Comparison of ENCODE assay signal across 8 mouse cellular contexts in the genomic region with DNA sequence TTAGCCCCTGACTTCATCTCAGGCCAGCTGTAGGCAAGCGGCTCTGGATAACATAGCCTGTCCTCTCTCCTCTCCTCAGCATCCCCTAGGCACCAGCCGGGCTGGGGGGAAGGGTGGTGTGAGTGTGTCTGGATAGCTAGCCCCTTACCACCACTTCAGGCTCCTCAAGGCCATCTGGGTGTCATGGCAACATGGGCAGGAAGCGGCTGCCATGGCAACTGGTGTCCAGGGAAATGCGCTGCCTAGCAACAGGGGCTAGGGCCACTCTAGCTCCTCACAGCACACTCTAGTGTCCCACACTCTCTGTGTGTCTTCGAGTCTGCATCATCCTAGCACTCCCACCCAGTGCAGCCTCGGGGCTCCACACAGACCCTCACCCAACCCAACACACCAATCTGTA. TPM values are rescaled to one million over a fixed set of nuclear protein-coding genes. Genes with fewer than 3 reads are reported as not detected.
DNase-seq lines count a peak whose midpoint lies in the region; ATAC-seq lines count a peak whose summit lies in the region.

No protein-coding gene starts in this region.

- H3K4me3 ChIP-seq in forebrain, embryonic 12.5 days (replicated peaks) = peak overlapping the region; percentile 13
- H3K4me3 ChIP-seq in neural tube, embryonic 15.5 days (replicated peaks) = peak overlapping the region; percentile 29

- H3K27ac ChIP-seq in forebrain, embryonic 12.5 days = peak overlapping the region; percentile 88
- H3K27ac ChIP-seq in neural tube, embryonic 15.5 days (replicated peaks) = peak overlapping the region; percentile 85

- 15% methylated on average over 6 of the region's 6 CpGs for WGBS in forebrain, embryonic 12.5 days
- WGBS in neural tube, embryonic 15.5 days = 13% methylated on average over 6 of the region's 6 CpGs

- H3K4me2 ChIP-seq in forebrain, embryonic 12.5 days = peak overlapping the region; percentile 46
- H3K4me2 ChIP-seq in neural tube, embryonic 15.5 days = peak overlapping the region; percentile 55

- H3K4me1 ChIP-seq in forebrain, embryonic 12.5 days = peaks cover 50% of the 10 kb centered on the region
- H3K4me1 ChIP-seq in neural tube, embryonic 15.5 days = peaks cover 63% of the 10 kb centered on the region

- peak overlapping the region; percentile 48 for H3K9ac ChIP-seq in forebrain, embryonic 12.5 days
- H3K9ac ChIP-seq in neural tube, embryonic 15.5 days (replicated peaks) = peak overlapping the region; percentile 36; the same call in 1 of the 2 replicates

- peak; percentile 42 for DNase-seq in cerebellum, adult 9-11 months
- no peak for DNase-seq in cerebellum, adult 11 months
- peak; percentile 59 to 68 for DNase-seq in layer of hippocampus, postnatal 36 days
- DNase-seq in liver = no peak
- no peak for DNase-seq in kidney, adult 9 months

- H3K27me3 ChIP-seq in forebrain, embryonic 12.5 days = 0 out of 2 replicates have a peak, but pooled peaks cover 8% of the 10 kb centered on the region
- no peaks in the 10 kb centered on the region for H3K27me3 ChIP-seq in neural tube, embryonic 15.5 days (replicated peaks)

- no peaks in the 10 kb centered on the region for H3K9me3 ChIP-seq in forebrain, embryonic 12.5 days
- H3K9me3 ChIP-seq in neural tube, embryonic 15.5 days (replicated peaks) = no peaks in the 10 kb centered on the region

- no peaks in the 10 kb centered on the region for H3K36me3 ChIP-seq in forebrain, embryonic 12.5 days (replicated peaks)
- no peaks in the 10 kb centered on the region for H3K36me3 ChIP-seq in neural tube, embryonic 15.5 days

- ATAC-seq in forebrain, embryonic 12.5 days (ENCODE audit: low FRiP score) = peak; percentile 93
- ATAC-seq in neural tube, embryonic 15.5 days (ENCODE audit: low FRiP score) = peak; percentile 90
- ATAC-seq in CD4-positive, CD25-positive, alpha-beta regulatory T cell, adult 4 months = no peak

RNA-seq across cellular contexts. Expression of a gene that starts 4.0 kb away (rescaled TPM):
- not detected in 2 replicates for polyA plus RNA-seq in forebrain, embryonic 12.5 days (2016; fragmentation: Nextera tagmentation; extraction: Ambion mirVana)
- total RNA-seq in layer of hippocampus, postnatal 36 days (2021) = not detected
- not detected in 2 replicates for polyA plus RNA-seq in neural tube, embryonic 15.5 days (2015; fragmentation: Nextera tagmentation; extraction: Ambion mirVana)
- polyA plus RNA-seq in CD4-positive, CD25-positive, alpha-beta regulatory T cell, adult 4 months (2017; shearing (Covaris generic)) = not detected

RNA-seq across cellular contexts. Expression of a gene that starts 21.2 kb away (rescaled TPM):
- polyA plus RNA-seq in forebrain, embryonic 12.5 days (2016; fragmentation: Nextera tagmentation; extraction: Ambion mirVana) = 15.7 and 16.9 TPM in 2 replicates
- total RNA-seq in layer of hippocampus, postnatal 36 days (2021) = 10 to 100 TPM; 68.5 to 70.0 TPM
- 16.9 and 19.2 TPM in 2 replicates for polyA plus RNA-seq in neural tube, embryonic 15.5 days (2015; fragmentation: Nextera tagmentation; extraction: Ambion mirVana)
- 1 to 10 TPM; 1.6 to 3.2 TPM for polyA plus RNA-seq in CD4-positive, CD25-positive, alpha-beta regulatory T cell, adult 4 months (2017; shearing (Covaris generic))

RNA-seq across cellular contexts. Expression of a gene that starts 34.8 kb away (rescaled TPM):
- 111 and 118 TPM in 2 replicates for polyA plus RNA-seq in forebrain, embryonic 12.5 days (2016; fragmentation: Nextera tagmentation; extraction: Ambion mirVana)
- total RNA-seq in layer of hippocampus, postnatal 36 days (2021) = 10 to 100 TPM; 48.9 to 64.1 TPM
- polyA plus RNA-seq in neural tube, embryonic 15.5 days (2015; fragmentation: Nextera tagmentation; extraction: Ambion mirVana) = 96.4 and 97.1 TPM in 2 replicates
- 10 to 100 TPM; 42.2 to 67.6 TPM for polyA plus RNA-seq in CD4-positive, CD25-positive, alpha-beta regulatory T cell, adult 4 months (2017; shearing (Covaris generic))

RNA-seq across cellular contexts. Expression of a gene that starts 34.8 kb away (rescaled TPM):
- 983 and 1,008 TPM in 2 replicates for polyA plus RNA-seq in forebrain, embryonic 12.5 days (2016; fragmentation: Nextera tagmentation; extraction: Ambion mirVana)
- total RNA-seq in layer of hippocampus, postnatal 36 days (2021) = 10 to 100 TPM; 85.1 to 90.7 TPM
- polyA plus RNA-seq in neural tube, embryonic 15.5 days (2015; fragmentation: Nextera tagmentation; extraction: Ambion mirVana) = 364 and 412 TPM in 2 replicates
- 100 to 1,000 TPM; 122 to 138 TPM for polyA plus RNA-seq in CD4-positive, CD25-positive, alpha-beta regulatory T cell, adult 4 months (2017; shearing (Covaris generic))

RNA-seq across cellular contexts. Expression of a gene that starts 44.4 kb away (rescaled TPM):
- polyA plus RNA-seq in forebrain, embryonic 12.5 days (2016; fragmentation: Nextera tagmentation; extraction: Ambion mirVana) = 3.4 TPM in 1 of 2 replicates, not detected in the other
- not detected for total RNA-seq in layer of hippocampus, postnatal 36 days (2021)
- 1.4 and 5.4 TPM in 2 replicates for polyA plus RNA-seq in neural tube, embryonic 15.5 days (2015; fragmentation: Nextera tagmentation; extraction: Ambion mirVana)
- not detected for polyA plus RNA-seq in CD4-positive, CD25-positive, alpha-beta regulatory T cell, adult 4 months (2017; shearing (Covaris generic))

Comparison
In these comparisons a context has a peak if more than half of its experiments do, and no peak if none do; other contexts are left out.
1. DNase-seq: peak in cerebellum, adult 9-11 months (single experiment) and layer of hippocampus, postnatal 36 days (2 of 2); none in cerebellum, adult 11 months (single experiment), liver (single experiment) and kidney, adult 9 months (single experiment).